Mouse (Mus musculus): ENCODE data around the gene Mageh1. TPM values are rescaled to one million over a fixed set of nuclear protein-coding genes. Genes with fewer than 3 reads are reported as not detected.
"Not testable (repeated sequence)": the region's sequence is repeated elsewhere in the genome, so short reads cannot be mapped to it uniquely, and the experiment has no call there.

Mageh1 gene
- 79.8 and 88.6 TPM in 2 replicates for polyA plus RNA-seq (2016; fragmentation: Nextera tagmentation; extraction: Ambion mirVana)

GRCm38 (mm10) chrX:153037087-153037971 is at the start of gene Mageh1:
TSS of gene Mageh1 (minus strand) at chrX:153037575.
- no peaks in the 10 kb centered on the region for H3K9me3 ChIP-seq (replicated peaks)
- ATAC-seq (ENCODE audit: low FRiP score), result peak; percentile 93
- peak within 1 kb of the TSS; percentile 72 for H3K9ac ChIP-seq
- peak within 1 kb of the TSS; percentile 50 for H3K4me3 ChIP-seq
- H3K27ac ChIP-seq, result peak within 1 kb of the TSS; percentile 95
- WGBS, result 16% methylated on average over 48 of the region's 49 CpGs
- H3K36me3 ChIP-seq, result no peaks in the 10 kb centered on the region
- H3K4me1 ChIP-seq, result 0 out of 2 replicates have a peak, but pooled peaks cover 5% of the 10 kb centered on the region
- H3K27me3 ChIP-seq, result peaks cover 5% of the 10 kb centered on the region
- H3K4me2 ChIP-seq (replicated peaks), result peak within 1 kb of the TSS; percentile 54

- Histone ChIP-seq H3K4me3 (peak overlapping the region; percentile 50), H3K27ac (peak overlapping the region; percentile 95), H3K4me2 (replicated peaks) (peak overlapping the region; percentile 54), H3K9ac (0 out of 2 replicates have a peak overlapping the region, but pooled peaks have one; percentile 32)
- not testable (repeated sequence) for H3K27me3 ChIP-seq; H3K4me1 ChIP-seq; H3K9me3 ChIP-seq (replicated peaks); H3K36me3 ChIP-seq
- ATAC-seq (ENCODE audit: low FRiP score), result peak; percentile 95
- WGBS, result 35% methylated on average over 8 of the region's 22 CpGs
Measured at GRCm38 (mm10) chrX:153037972-153038744, 783 bp upstream of the Mageh1 start.

GRCm38 (mm10) chrX:153031547-153031946 is 5.8 kb downstream of the Mageh1 start:
- H3K4me1 ChIP-seq; ATAC-seq (ENCODE audit: low FRiP score); H3K4me2 ChIP-seq (replicated peaks); H3K27ac ChIP-seq; H3K9me3 ChIP-seq (replicated peaks); H3K27me3 ChIP-seq; H3K36me3 ChIP-seq; H3K4me3 ChIP-seq; H3K9ac ChIP-seq: not testable (repeated sequence)

- H3K9me3 ChIP-seq (replicated peaks); H3K4me2 ChIP-seq (replicated peaks); H3K4me3 ChIP-seq; ATAC-seq (ENCODE audit: low FRiP score); H3K4me1 ChIP-seq; H3K36me3 ChIP-seq; H3K27me3 ChIP-seq; H3K9ac ChIP-seq; H3K27ac ChIP-seq: not testable (repeated sequence)
- WGBS, result 95% methylated on average over 3 of the region's 3 CpGs
Measured at GRCm38 (mm10) chrX:153025709-153026108, 11.7 kb downstream of the Mageh1 start.

GRCm38 (mm10) chrX:153025255-153025654 is 12.1 kb downstream of the Mageh1 start:
- not testable (repeated sequence) for H3K4me2 ChIP-seq (replicated peaks); H3K9me3 ChIP-seq (replicated peaks); H3K4me3 ChIP-seq; H3K27me3 ChIP-seq; H3K27ac ChIP-seq; H3K9ac ChIP-seq; H3K4me1 ChIP-seq; H3K36me3 ChIP-seq; ATAC-seq (ENCODE audit: low FRiP score)
- WGBS, result no CpG with 5 or more reads among the region's 3 CpGs

GRCm38 (mm10) chrX:153007685-153008047 is 29.7 kb downstream of the Mageh1 start:
- H3K27ac ChIP-seq, result peak overlapping the region; percentile 77
- peak; percentile 39; the same call in 1 of the 2 replicates for ATAC-seq (ENCODE audit: low FRiP score)

GRCm38 (mm10) chrX:153007021-153007684 is 30.2 kb downstream of the Mageh1 start:
- WGBS, result 29% methylated on average over 51 of the region's 58 CpGs
- Histone ChIP-seq H3K4me3 (peak overlapping the region; percentile 52), H3K27ac (peak overlapping the region; percentile 77), H3K36me3 (no peaks in the 10 kb centered on the region), H3K9ac (peak overlapping the region; percentile 62), H3K4me2 (replicated peaks) (peak overlapping the region; percentile 57), H3K9me3 (replicated peaks) (no peaks in the 10 kb centered on the region), H3K4me1 (no peaks in the 10 kb centered on the region), H3K27me3 (peaks cover 2% of the 10 kb centered on the region; the same call in 1 of the 2 replicates)
- peak; percentile 90 for ATAC-seq (ENCODE audit: low FRiP score)

More at GRCm38 (mm10) chrX:153007685-153008047, 29.7 kb downstream of the Mageh1 start:
- no peaks in the 10 kb centered on the region for H3K9me3 ChIP-seq (replicated peaks)
- 32% methylated on average over 9 of the region's 9 CpGs for WGBS
- no peaks in the 10 kb centered on the region for H3K36me3 ChIP-seq
- no peaks in the 10 kb centered on the region for H3K4me1 ChIP-seq
- peaks cover 2% of the 10 kb centered on the region; the same call in 1 of the 2 replicates for H3K27me3 ChIP-seq
- H3K4me2 ChIP-seq (replicated peaks), result peak overlapping the region; percentile 57
- peak overlapping the region; percentile 62 for H3K9ac ChIP-seq
- H3K4me3 ChIP-seq, result peak overlapping the region; percentile 52

- WGBS, result 24% methylated on average over 23 of the region's 23 CpGs
- H3K27me3 ChIP-seq, result peaks cover 2% of the 10 kb centered on the region; the same call in 1 of the 2 replicates
- H3K9ac ChIP-seq, result peak within 1 kb of the TSS; percentile 62
- H3K4me1 ChIP-seq, result no peaks in the 10 kb centered on the region
- ATAC-seq (ENCODE audit: low FRiP score), result peak; percentile 87
- peak within 1 kb of the TSS; percentile 52 for H3K4me3 ChIP-seq
- H3K27ac ChIP-seq, result peak within 1 kb of the TSS; percentile 77
- no peaks in the 10 kb centered on the region for H3K9me3 ChIP-seq (replicated peaks)
- H3K36me3 ChIP-seq, result no peaks in the 10 kb centered on the region
- H3K4me2 ChIP-seq (replicated peaks), result peak within 1 kb of the TSS; percentile 57
Measured at GRCm38 (mm10) chrX:153006387-153006841, 31.0 kb downstream of the Mageh1 start, which contains the start of gene Usp51. TSS of gene Usp51 (plus strand) at chrX:153006469.

- not testable (repeated sequence) for H3K27me3 ChIP-seq; ATAC-seq (ENCODE audit: low FRiP score); H3K4me1 ChIP-seq; H3K36me3 ChIP-seq; H3K4me2 ChIP-seq (replicated peaks); H3K4me3 ChIP-seq; H3K9ac ChIP-seq; H3K27ac ChIP-seq; H3K9me3 ChIP-seq (replicated peaks)
- no CpG with 5 or more reads among the region's 3 CpGs for WGBS
Measured at GRCm38 (mm10) chrX:152996105-152996504, 41.3 kb downstream of the Mageh1 start.

- not testable (repeated sequence) for H3K27me3 ChIP-seq; H3K27ac ChIP-seq; ATAC-seq (ENCODE audit: low FRiP score); H3K9me3 ChIP-seq (replicated peaks); H3K4me1 ChIP-seq; H3K4me2 ChIP-seq (replicated peaks); H3K4me3 ChIP-seq; H3K36me3 ChIP-seq; H3K9ac ChIP-seq
Measured at GRCm38 (mm10) chrX:152989852-152990251, 47.5 kb downstream of the Mageh1 start.
